Mouse (Mus musculus) lung, postnatal 0 days (tissue): ENCODE data around the gene Pfkfb3.

Experiments
- CTCF ChIP-seq: IDR thresholded peaks from 2 replicates; pipeline ENCODE4 v1.5.1; 2016; ENCODE audit warnings: antibody characterized with exemption, mild to moderate bottlenecking
- EP300 ChIP-seq: IDR thresholded peaks from 2 replicates; pipeline ENCODE4 v1.6.1; 2016; ENCODE audit warnings: antibody characterized with exemption, mild to moderate bottlenecking, control low read depth

GRCm38 (mm10) chr2:11597906-11598305 is 44.0 kb upstream of the Pfkfb3 start:
- TF ChIP-seq CTCF (no peak), EP300 (no peak)
